Mouse (Mus musculus): ENCODE results near the gene Scnn1g. TPM values are rescaled to one million over a fixed set of nuclear protein-coding genes. Genes with fewer than 3 reads are reported as not detected.

The Scnn1g gene
- total and polyA plus RNA-seq, 3 experiments = 0.41 TPM; not detected in 2

DNA sequence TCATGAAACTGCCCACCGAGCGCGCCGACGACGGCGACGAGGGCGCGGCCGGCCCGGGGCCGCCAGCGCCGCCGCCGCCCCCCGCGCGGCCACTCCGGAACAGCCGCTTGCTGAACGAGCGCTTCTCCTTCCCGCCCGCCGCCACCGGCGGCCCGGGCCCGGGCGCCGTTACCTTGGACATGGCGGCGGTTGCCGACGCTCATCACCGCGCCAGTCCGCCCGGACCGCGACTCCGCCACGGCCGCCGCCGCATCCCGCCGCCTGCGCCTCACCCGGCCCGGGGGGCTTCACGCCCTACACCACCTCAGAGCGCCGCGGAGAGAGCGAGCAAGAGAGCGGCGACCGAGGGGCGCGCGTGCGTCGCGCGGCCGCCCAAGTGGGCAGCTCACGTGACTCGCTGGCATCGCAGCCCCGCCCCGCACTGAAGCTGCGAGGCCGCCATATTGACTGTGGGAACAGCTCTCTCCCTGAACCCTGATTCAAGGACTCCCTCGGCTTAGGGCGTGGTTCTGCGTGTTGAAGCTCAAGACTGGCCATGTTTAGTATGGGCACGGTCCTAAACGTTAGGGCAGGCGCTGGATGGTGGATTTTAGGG lies 27.1 kb upstream of the Scnn1g start, which contains the start of gene Usp31:
Gene Usp31, minus strand, starts transcription at position 181 of the 595 bp plus-strand sequence.
- Histone ChIP-seq H3K4me3 (peak within 1 kb of the TSS; percentile 90), H3K79me2 (replicated peaks; ENCODE audit: control insufficient read depth, insufficient read depth, low read length) (peaks cover 2% of the 10 kb centered on the region), H3K4me1 (ENCODE audit: control insufficient read depth, insufficient read depth, low read length) (peaks cover 2% of the 10 kb centered on the region), H3K27me3 (ENCODE audit: control insufficient read depth, insufficient read depth, low read length) (no peaks in the 10 kb centered on the region), H3K27ac (peak within 1 kb of the TSS; percentile 83), H3K9ac (ENCODE audit: low read depth, low read length) (peak within 1 kb of the TSS; percentile 85), H3K36me3 (ENCODE audit: control insufficient read depth, insufficient read depth, low read length) (peaks cover 9% of the 10 kb centered on the region)
- intact Hi-C loops (cut with DNase I) = no loop called here
- WGBS = under 1% methylated on average over 82 of the region's 82 CpGs
- peak; percentile 96 for DNase-seq
- TF ChIP-seq POLR2A (IDR thresholded peaks at IDR 0.05; ENCODE audit: insufficient read depth, low read depth, low read length) (no peak), CTCF (IDR thresholded peaks at IDR 0.05) (no peak), EP300 (IDR thresholded peaks at IDR 0.05; ENCODE audit: insufficient read depth, low read depth, low read length) (peak; percentile 76; the same call in 1 of the 2 replicates)

GRCm38 (mm10) chr7:121711171-121711570 lies 23.1 kb upstream of the Scnn1g start:
- no peak for DNase-seq
- Histone ChIP-seq H3K9ac (ENCODE audit: low read depth, low read length) (no peak overlapping the region), H3K4me3 (no peak overlapping the region), H3K36me3 (ENCODE audit: control insufficient read depth, insufficient read depth, low read length) (no peaks in the 10 kb centered on the region), H3K27ac (no peak overlapping the region), H3K27me3 (ENCODE audit: control insufficient read depth, insufficient read depth, low read length) (peaks cover 2% of the 10 kb centered on the region; the same call in 1 of the 2 replicates), H3K79me2 (replicated peaks; ENCODE audit: control insufficient read depth, insufficient read depth, low read length) (no peaks in the 10 kb centered on the region), H3K4me1 (ENCODE audit: control insufficient read depth, insufficient read depth, low read length) (no peaks in the 10 kb centered on the region)
- WGBS = 42% methylated on average over 2 of the region's 2 CpGs
- intact Hi-C loops (cut with DNase I) = no loop called here
- no peak for TF ChIP-seq EP300 (IDR thresholded peaks at IDR 0.05; ENCODE audit: insufficient read depth, low read depth, low read length)
- TF ChIP-seq CTCF (IDR thresholded peaks at IDR 0.05) = no peak
- TF ChIP-seq POLR2A (IDR thresholded peaks at IDR 0.05; ENCODE audit: insufficient read depth, low read depth, low read length) = no peak

- Histone ChIP-seq H3K27me3 (ENCODE audit: control insufficient read depth, insufficient read depth, low read length) (peaks cover 2% of the 10 kb centered on the region; the same call in 1 of the 2 replicates), H3K9ac (ENCODE audit: low read depth, low read length) (no peak overlapping the region), H3K4me3 (no peak overlapping the region), H3K27ac (no peak overlapping the region), H3K79me2 (replicated peaks; ENCODE audit: control insufficient read depth, insufficient read depth, low read length) (no peaks in the 10 kb centered on the region), H3K4me1 (ENCODE audit: control insufficient read depth, insufficient read depth, low read length) (no peaks in the 10 kb centered on the region), H3K36me3 (ENCODE audit: control insufficient read depth, insufficient read depth, low read length) (no peaks in the 10 kb centered on the region)
- 71% methylated on average over 7 of the region's 7 CpGs for WGBS
- DNase-seq = no peak
- intact Hi-C loops (cut with DNase I) = no loop called here
- TF ChIP-seq CTCF (IDR thresholded peaks at IDR 0.05) (no peak), POLR2A (IDR thresholded peaks at IDR 0.05; ENCODE audit: insufficient read depth, low read depth, low read length) (no peak), EP300 (IDR thresholded peaks at IDR 0.05; ENCODE audit: insufficient read depth, low read depth, low read length) (no peak)
Measured at GRCm38 (mm10) chr7:121717031-121717430, 17.2 kb upstream of the Scnn1g start.

DNA sequence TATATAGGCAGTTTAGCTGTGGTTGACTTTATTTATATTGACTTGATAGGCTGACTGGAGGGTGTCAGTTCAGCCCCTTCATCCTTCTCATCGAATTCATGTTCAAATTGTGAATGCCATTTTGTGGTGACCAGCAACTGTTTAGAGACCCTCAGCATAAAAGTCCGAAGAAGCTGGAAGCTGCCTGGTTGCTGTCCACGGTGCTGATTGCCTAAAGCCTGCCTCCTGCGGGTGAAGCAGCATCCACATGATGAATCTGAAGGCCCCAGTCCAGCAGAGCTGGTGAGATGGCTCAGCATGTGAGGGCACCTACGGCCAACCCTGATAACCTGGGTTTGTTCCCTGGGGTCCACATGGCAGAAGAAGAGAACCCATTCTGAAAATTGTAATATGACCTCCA lies 4.1 kb upstream of the Scnn1g start:
- intact Hi-C loops (cut with DNase I) = no loop called here
- Histone ChIP-seq H3K27ac (no peak overlapping the region), H3K4me1 (ENCODE audit: control insufficient read depth, insufficient read depth, low read length) (0 out of 2 replicates have a peak, but pooled peaks cover 1% of the 10 kb centered on the region), H3K9ac (ENCODE audit: low read depth, low read length) (no peak overlapping the region), H3K79me2 (replicated peaks; ENCODE audit: control insufficient read depth, insufficient read depth, low read length) (no peaks in the 10 kb centered on the region), H3K36me3 (ENCODE audit: control insufficient read depth, insufficient read depth, low read length) (no peaks in the 10 kb centered on the region), H3K27me3 (ENCODE audit: control insufficient read depth, insufficient read depth, low read length) (peaks cover 6% of the 10 kb centered on the region; the same call in 1 of the 2 replicates), H3K4me3 (no peak overlapping the region)
- DNase-seq = peak in 1 of 2 experiments; percentile 40
- TF ChIP-seq CTCF (IDR thresholded peaks at IDR 0.05) = peak; percentile 34
- TF ChIP-seq POLR2A (IDR thresholded peaks at IDR 0.05; ENCODE audit: insufficient read depth, low read depth, low read length) = no peak
- no peak for TF ChIP-seq EP300 (IDR thresholded peaks at IDR 0.05; ENCODE audit: insufficient read depth, low read depth, low read length)
- WGBS = 12% methylated on average over 5 of the region's 5 CpGs

GRCm38 (mm10) chr7:121737511-121738415 lies 3.5 kb downstream of the Scnn1g start:
- 39% methylated on average over 29 of the region's 29 CpGs for WGBS
- Histone ChIP-seq H3K79me2 (replicated peaks; ENCODE audit: control insufficient read depth, insufficient read depth, low read length) (no peaks in the 10 kb centered on the region), H3K27ac (no peak overlapping the region), H3K36me3 (ENCODE audit: control insufficient read depth, insufficient read depth, low read length) (no peaks in the 10 kb centered on the region), H3K4me1 (ENCODE audit: control insufficient read depth, insufficient read depth, low read length) (0 out of 2 replicates have a peak, but pooled peaks cover 1% of the 10 kb centered on the region), H3K4me3 (no peak overlapping the region), H3K27me3 (ENCODE audit: control insufficient read depth, insufficient read depth, low read length) (peaks cover 6% of the 10 kb centered on the region; the same call in 1 of the 2 replicates), H3K9ac (ENCODE audit: low read depth, low read length) (no peak overlapping the region)
- TF ChIP-seq EP300 (IDR thresholded peaks at IDR 0.05; ENCODE audit: insufficient read depth, low read depth, low read length) (no peak), POLR2A (IDR thresholded peaks at IDR 0.05; ENCODE audit: insufficient read depth, low read depth, low read length) (no peak), CTCF (IDR thresholded peaks at IDR 0.05) (no peak)
- no peak for DNase-seq
- intact Hi-C loops (cut with DNase I) = no loop called here

All from heart, adult 2 months (tissue).